Mouse (Mus musculus): ENCODE results near the gene Mtln. TPM values are rescaled to one million over a fixed set of nuclear protein-coding genes. Genes with fewer than 3 reads are reported as not detected.

Gene Mtln
- polyA plus RNA-seq (2015; fragmentation: Nextera tagmentation; extraction: Ambion mirVana), result 30.6 and 32.2 TPM in 2 replicates

DNA sequence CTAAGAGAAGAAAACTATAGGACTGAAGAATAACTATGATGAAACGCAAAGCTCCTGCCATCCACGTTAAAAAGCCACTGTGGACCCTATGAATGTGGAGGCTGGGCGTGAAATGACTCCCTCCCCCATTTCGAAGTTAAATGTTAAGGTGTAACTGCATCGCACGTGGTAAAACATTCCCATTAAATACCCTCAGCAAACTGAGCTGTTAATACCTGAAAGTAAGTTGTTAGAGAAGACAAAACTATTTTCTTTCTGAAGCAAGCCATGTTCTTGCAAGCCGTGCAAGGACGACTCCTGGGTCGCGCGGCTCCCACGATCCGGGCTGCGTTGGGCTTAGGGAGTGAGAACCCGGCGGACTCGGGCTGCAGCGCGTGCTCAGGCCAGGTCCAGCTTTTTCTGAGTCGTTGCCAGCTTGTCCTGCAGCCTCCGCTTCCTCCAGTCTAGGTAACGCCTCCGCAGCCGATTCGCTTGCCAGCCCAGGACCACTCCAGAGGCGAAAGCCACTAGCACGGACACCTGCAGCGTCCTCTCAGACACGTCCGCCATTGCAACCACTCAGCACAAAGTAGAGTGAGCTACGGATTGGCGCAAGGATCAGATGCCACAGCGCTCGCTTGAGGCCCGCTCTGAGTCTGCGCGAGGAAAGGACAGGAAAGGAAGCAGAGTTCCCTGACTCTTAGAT lies at the start of gene Mtln:
Gene Mtln (minus strand): TSS at position 570 of the 685 bp plus-strand sequence.
- Histone ChIP-seq H3K4me3 (peak within 1 kb of the TSS; percentile 70), H3K27me3 (no peaks in the 10 kb centered on the region), H3K9ac (peak within 1 kb of the TSS; percentile 80), H3K4me2 (peak within 1 kb of the TSS; percentile 67), H3K27ac (peak within 1 kb of the TSS; percentile 80), H3K36me3 (no peaks in the 10 kb centered on the region), H3K9me3 (no peaks in the 10 kb centered on the region), H3K4me1 (peaks cover 20% of the 10 kb centered on the region)
- 2% methylated on average over 37 of the region's 37 CpGs for WGBS
- peak; percentile 95 for ATAC-seq (ENCODE audit: insufficient number of reproducible peaks, insufficient read depth, low FRiP score, low TSS enrichment, low read depth)

DNA sequence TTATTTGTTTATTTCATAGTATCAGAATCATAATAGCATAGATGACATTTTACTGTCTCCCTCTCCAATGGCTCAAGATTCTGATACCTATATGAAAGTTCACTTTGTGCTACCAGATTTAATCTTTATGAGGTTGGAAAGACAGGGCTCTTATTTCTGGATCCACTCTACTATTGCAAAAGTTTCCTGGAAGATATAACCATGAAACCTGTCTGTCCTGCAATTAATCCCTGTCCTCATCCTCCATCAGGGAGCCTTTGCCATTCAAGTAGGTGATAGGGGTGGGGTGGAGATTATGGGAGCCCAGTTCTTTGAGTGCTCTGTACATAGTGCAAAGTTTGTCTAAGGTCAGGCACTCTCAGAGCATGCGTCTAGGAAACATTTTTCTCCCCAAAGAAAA lies 49.1 kb upstream of the Mtln start:
- no peak for ATAC-seq (ENCODE audit: insufficient number of reproducible peaks, insufficient read depth, low FRiP score, low TSS enrichment, low read depth)

DNA sequence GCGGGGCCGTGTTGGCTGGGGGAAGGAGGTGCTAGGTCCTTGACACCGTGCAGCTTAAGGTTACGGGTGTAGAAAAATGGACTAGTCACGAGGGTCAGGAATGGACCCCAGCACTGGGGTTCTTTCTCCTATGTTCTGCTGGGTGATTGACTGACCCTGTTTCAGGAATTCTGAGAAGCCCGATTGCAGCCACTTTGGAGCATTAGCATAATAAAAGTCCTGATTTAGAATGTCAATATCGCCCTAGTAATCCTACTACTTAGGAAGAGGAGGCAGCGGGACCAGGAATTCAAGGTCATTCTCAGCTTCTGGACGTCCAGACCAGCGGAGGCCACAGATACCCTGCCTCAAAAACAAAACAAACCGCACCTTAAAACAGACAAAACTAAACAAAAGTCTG lies 47.1 kb upstream of the Mtln start:
- no peaks in the 10 kb centered on the region for H3K9me3 ChIP-seq
- no peak overlapping the region for H3K27ac ChIP-seq
- no peaks in the 10 kb centered on the region for H3K4me1 ChIP-seq
- H3K4me2 ChIP-seq, result no peak overlapping the region
- H3K9ac ChIP-seq, result no peak overlapping the region
- H3K27me3 ChIP-seq, result peaks cover 41% of the 10 kb centered on the region
- ATAC-seq (ENCODE audit: insufficient number of reproducible peaks, insufficient read depth, low FRiP score, low TSS enrichment, low read depth), result no peak
- 21% methylated on average over 11 of the region's 11 CpGs for WGBS
- H3K4me3 ChIP-seq, result no peak overlapping the region
- no peaks in the 10 kb centered on the region for H3K36me3 ChIP-seq

More for the DNA sequence above, 49.1 kb upstream of the Mtln start:
- Histone ChIP-seq H3K9me3 (no peaks in the 10 kb centered on the region), H3K27me3 (peaks cover 46% of the 10 kb centered on the region), H3K9ac (no peak overlapping the region), H3K4me2 (no peak overlapping the region), H3K36me3 (no peaks in the 10 kb centered on the region), H3K4me1 (no peaks in the 10 kb centered on the region), H3K27ac (no peak overlapping the region), H3K4me3 (no peak overlapping the region)
- 81% methylated on average over 1 of the region's 1 CpGs for WGBS

DNA sequence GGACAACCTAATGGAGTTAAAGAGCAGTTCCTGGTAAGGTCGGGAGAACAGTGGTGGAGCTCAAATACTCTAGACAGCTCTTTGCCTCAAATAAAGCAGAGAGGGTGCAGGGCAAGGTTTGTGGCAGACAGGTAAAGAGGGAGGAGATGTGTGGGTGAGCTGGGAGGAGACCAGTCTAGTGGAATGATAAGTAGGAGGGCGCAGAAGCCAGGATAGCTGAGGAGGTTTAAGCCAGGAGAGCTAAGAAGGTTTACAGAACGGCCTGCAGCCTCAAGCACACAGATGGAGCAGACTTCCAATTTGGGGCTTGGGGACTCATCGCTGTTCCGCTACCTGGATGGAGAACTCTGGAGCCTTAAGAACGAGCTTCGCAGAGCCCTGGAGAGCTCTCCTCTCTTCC lies 46.3 kb upstream of the Mtln start, which contains the start of gene Acoxl:
Gene Acoxl (plus strand): TSS at position 301 of the 400 bp plus-strand sequence.
- Histone ChIP-seq H3K27me3 (peaks cover 41% of the 10 kb centered on the region), H3K9ac (no peak within 1 kb of the TSS), H3K4me1 (no peaks in the 10 kb centered on the region), H3K4me3 (no peak within 1 kb of the TSS), H3K9me3 (no peaks in the 10 kb centered on the region), H3K36me3 (no peaks in the 10 kb centered on the region), H3K4me2 (no peak within 1 kb of the TSS), H3K27ac (no peak within 1 kb of the TSS)
- no peak for ATAC-seq (ENCODE audit: insufficient number of reproducible peaks, insufficient read depth, low FRiP score, low TSS enrichment, low read depth)
- WGBS, result 61% methylated on average over 7 of the region's 7 CpGs

DNA sequence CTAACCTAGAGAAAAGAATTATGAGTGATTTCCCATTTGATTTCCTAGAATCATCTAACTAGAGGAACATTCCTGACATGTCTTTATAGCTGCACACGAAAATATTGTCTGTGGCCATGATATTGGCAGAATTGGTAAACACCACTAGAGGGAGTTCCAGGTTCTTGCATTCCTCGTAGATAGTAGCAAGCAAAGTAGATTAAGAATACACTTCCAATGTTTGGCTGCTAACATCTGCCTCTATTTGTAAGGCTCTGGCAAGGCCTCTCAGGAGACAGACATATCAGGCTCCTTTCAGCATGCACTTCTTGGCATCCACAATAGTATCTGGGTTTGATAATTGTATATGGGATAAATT lies 40.5 kb upstream of the Mtln start:
- ATAC-seq (ENCODE audit: insufficient number of reproducible peaks, insufficient read depth, low FRiP score, low TSS enrichment, low read depth), result no peak
- 0 out of 2 replicates have a peak, but pooled peaks cover 4% of the 10 kb centered on the region for H3K36me3 ChIP-seq
- no peak overlapping the region for H3K4me3 ChIP-seq
- H3K27ac ChIP-seq, result no peak overlapping the region
- H3K4me1 ChIP-seq, result peaks cover 14% of the 10 kb centered on the region; the same call in 1 of the 2 replicates
- no peak overlapping the region for H3K4me2 ChIP-seq
- H3K27me3 ChIP-seq, result peaks cover 9% of the 10 kb centered on the region
- H3K9me3 ChIP-seq, result no peaks in the 10 kb centered on the region
- 17% methylated on average over 2 of the region's 2 CpGs for WGBS
- no peak overlapping the region for H3K9ac ChIP-seq

DNA sequence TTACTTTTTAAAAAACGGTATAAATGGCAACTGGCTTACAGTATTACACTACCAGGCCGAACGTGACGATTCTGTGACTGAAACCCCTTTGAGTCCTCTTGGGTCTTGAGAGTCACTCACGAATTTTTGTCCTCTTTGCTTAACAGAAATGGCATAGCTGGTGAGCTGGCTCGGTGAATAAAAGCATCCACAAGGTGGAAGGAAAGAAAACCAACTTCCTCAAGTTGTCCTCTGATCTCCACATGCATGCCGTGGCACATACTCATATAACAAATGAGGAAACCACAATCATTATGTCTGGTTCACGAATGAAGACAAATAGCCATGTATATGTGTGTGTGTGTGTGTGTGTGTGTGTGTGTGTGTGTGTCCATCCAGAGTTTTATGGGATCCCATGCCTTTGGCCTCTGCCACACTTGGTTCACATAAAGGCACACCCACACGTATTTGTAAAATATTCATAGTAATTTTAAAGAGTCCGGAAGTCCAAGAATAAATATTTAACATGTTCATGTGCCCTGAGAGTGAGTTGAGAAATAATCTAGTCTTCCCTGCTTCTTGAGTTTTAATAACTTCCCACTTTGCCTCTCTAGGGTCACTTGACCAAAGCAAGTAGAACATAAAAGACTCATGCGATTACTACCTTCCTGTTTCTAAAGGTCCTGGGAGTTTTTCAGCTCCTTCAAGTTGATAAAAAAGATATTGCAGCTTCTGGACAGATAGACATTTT lies 40.0 kb upstream of the Mtln start:
- H3K4me1 ChIP-seq, result peaks cover 14% of the 10 kb centered on the region; the same call in 1 of the 2 replicates
- peaks cover 4% of the 10 kb centered on the region for H3K36me3 ChIP-seq
- 0 out of 2 replicates have a peak overlapping the region, but pooled peaks have one; percentile 11 for H3K27ac ChIP-seq
- H3K27me3 ChIP-seq, result peaks cover 4% of the 10 kb centered on the region
- peak overlapping the region; percentile 74 for H3K9ac ChIP-seq
- no peaks in the 10 kb centered on the region for H3K9me3 ChIP-seq
- peak overlapping the region; percentile 77 for H3K4me2 ChIP-seq
- ATAC-seq (ENCODE audit: insufficient number of reproducible peaks, insufficient read depth, low FRiP score, low TSS enrichment, low read depth), result peak; percentile 52; the same call in 1 of the 2 replicates
- peak overlapping the region; percentile 78 for H3K4me3 ChIP-seq
- 37% methylated on average over 11 of the region's 11 CpGs for WGBS

DNA sequence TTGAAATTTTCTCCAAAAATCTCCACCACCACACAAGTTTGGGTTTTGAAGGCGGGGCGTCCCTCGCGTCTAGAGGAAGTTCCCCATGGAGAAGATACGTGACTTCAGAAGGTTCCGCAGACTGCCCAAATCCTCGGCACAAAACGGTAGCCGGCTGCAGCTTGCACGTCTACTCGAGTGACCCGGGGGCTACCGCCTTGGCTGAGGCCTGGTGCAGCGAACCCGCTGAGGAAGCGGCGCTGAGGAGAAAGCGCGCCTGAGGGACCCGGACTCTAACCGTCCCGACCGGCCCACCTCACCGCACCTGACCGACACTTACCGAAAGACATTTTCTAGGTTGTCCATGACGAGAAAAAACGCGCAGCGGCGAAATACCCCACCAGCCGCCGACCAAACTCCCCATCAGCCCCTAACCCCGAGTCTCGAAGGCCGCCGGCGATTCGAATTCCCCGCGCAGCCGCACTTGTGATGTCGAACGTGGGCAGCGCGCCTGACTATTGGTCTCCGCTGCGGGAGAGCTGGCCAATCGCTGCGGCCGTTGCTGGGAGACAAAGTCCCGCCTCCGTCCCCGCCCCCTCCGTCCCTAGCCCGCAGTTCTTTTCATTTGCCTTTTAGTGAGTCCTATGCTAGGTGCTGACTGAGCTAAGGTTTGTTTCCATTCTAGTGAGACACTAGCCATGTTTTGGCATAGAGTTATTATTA lies 39.3 kb upstream of the Mtln start, which contains the start of gene Bub1:
Gene Bub1 (minus strand): TSS at position 465 of the 702 bp plus-strand sequence.
- peaks cover 14% of the 10 kb centered on the region; the same call in 1 of the 2 replicates for H3K4me1 ChIP-seq
- peak within 1 kb of the TSS; percentile 77 for H3K4me2 ChIP-seq
- peak within 1 kb of the TSS; percentile 78 for H3K4me3 ChIP-seq
- H3K9ac ChIP-seq, result peak within 1 kb of the TSS; percentile 74
- H3K27me3 ChIP-seq, result no peaks in the 10 kb centered on the region; the same call in none of the 2 replicates
- 0 out of 2 replicates have a peak within 1 kb of the TSS, but pooled peaks have one; percentile 11 for H3K27ac ChIP-seq
- peak; percentile 93 for ATAC-seq (ENCODE audit: insufficient number of reproducible peaks, insufficient read depth, low FRiP score, low TSS enrichment, low read depth)
- H3K36me3 ChIP-seq, result peaks cover 8% of the 10 kb centered on the region
- under 1% methylated on average over 56 of the region's 56 CpGs for WGBS
- no peaks in the 10 kb centered on the region for H3K9me3 ChIP-seq

DNA sequence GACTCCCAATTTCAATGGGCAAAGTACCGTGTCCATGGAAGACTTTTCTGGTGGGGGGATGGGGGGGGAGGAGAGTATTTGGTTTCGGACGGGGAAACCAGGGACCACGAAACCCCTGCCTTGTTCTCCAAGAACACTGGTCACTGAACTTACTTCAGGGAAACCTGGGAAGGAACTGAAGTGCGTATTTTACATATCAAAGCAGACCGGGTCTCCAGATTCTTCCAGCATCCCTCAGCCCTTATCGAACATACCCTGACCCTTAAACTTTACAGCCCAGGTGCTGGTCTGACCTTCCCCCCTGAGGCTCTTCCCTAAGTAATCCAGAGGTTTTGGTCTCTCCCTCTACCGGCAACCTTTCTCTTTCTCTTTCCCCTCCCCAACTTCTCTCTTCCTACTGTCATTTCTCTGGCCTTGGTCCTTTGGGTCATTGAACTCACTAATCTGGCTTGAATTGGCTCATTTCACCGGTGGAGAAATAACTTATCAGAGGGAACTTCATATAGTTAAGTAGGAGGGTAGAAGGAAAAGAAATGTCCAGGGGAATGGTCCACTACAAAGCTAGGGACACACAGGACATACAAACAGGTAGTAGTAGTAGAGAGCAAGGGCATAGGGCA lies 2.5 kb downstream of the Mtln start:
- ATAC-seq (ENCODE audit: insufficient number of reproducible peaks, insufficient read depth, low FRiP score, low TSS enrichment, low read depth), result no peak
- Histone ChIP-seq H3K9ac (peak overlapping the region; percentile 83), H3K27ac (no peak overlapping the region), H3K4me2 (peak overlapping the region; percentile 65), H3K4me1 (peaks cover 20% of the 10 kb centered on the region), H3K27me3 (no peaks in the 10 kb centered on the region), H3K36me3 (no peaks in the 10 kb centered on the region), H3K4me3 (peak overlapping the region; percentile 74; the same call in 1 of the 2 replicates), H3K9me3 (no peaks in the 10 kb centered on the region)
- 17% methylated on average over 9 of the region's 9 CpGs for WGBS

DNA sequence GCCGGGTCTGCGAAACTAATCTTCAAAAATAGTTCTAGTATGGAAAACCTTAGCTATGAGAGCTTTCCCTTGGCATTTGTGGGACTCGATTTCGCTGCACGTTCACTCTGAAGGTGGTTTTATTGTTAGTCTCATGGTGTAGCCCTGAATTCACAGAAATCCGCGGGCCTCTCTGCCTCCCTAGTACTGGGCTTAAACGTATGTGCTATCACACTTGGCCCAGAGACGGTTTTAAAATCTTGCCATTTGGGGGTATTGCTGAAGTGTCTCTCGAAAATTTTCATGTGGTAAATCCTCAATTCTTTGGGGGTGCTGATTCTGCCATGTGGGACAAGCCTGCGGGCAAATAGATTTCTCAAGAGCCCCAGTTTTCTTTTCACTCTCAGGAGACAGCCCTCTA lies 3.1 kb downstream of the Mtln start:
- 4% methylated on average over 11 of the region's 11 CpGs for WGBS
- Histone ChIP-seq H3K4me3 (peak overlapping the region; percentile 74), H3K9ac (peak overlapping the region; percentile 83), H3K4me1 (peaks cover 20% of the 10 kb centered on the region), H3K36me3 (no peaks in the 10 kb centered on the region), H3K27ac (peak overlapping the region; percentile 70), H3K27me3 (no peaks in the 10 kb centered on the region), H3K4me2 (peak overlapping the region; percentile 65), H3K9me3 (no peaks in the 10 kb centered on the region)
- ATAC-seq (ENCODE audit: insufficient number of reproducible peaks, insufficient read depth, low FRiP score, low TSS enrichment, low read depth), result no peak

DNA sequence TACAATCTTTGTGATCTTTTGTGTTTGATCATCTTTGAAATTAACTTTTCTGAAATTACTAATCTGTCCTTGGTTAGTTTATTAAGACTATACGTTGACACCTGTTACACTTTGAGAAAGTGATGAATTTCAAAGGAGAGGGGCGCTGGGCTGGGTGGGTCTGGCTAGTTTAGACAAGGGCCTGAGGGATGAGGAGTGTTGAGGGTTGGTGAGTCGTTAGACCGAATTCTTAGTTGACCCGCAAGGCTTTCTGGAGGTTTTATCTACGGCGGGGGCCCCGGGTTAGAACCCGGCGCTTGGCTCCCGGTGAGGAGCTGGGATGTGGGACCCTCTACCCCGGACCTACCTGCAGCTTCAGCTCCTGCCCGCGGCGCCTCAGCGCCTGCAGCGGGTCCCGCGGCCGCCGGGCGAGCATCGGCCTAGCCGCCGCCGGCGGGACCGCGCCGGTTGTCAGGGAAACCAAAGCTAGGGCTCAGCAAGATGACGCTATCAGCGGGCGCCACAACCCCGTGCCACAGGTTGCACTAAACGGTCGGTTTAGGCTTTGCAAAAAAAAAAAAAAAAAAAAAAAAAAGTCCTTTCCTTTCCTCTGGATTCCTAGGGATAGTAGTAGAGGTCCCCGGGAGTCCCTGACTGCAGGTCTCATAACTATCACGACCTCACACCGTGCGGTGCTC lies 3.7 kb downstream of the Mtln start, which contains the start of gene Nphp1:
Gene Nphp1 (minus strand): TSS at position 458 of the 677 bp plus-strand sequence.
- peak within 1 kb of the TSS; percentile 65 for H3K4me2 ChIP-seq
- H3K27ac ChIP-seq, result peak within 1 kb of the TSS; percentile 70
- peaks cover 20% of the 10 kb centered on the region for H3K4me1 ChIP-seq
- under 1% methylated on average over 40 of the region's 40 CpGs for whole genome bisulfite sequencing
- H3K36me3 ChIP-seq, result no peaks in the 10 kb centered on the region
- H3K4me3 ChIP-seq, result peak within 1 kb of the TSS; percentile 74
- no peaks in the 10 kb centered on the region for H3K9me3 ChIP-seq
- peak within 1 kb of the TSS; percentile 83 for H3K9ac ChIP-seq
- no peaks in the 10 kb centered on the region for H3K27me3 ChIP-seq
- ATAC-seq (ENCODE audit: insufficient number of reproducible peaks, insufficient read depth, low FRiP score, low TSS enrichment, low read depth), result peak; percentile 73; the same call in 1 of the 2 replicates
